Mouse (Mus musculus): Measurements from ENCODE around the gene Ppm1l.
A peak's percentile ranks its signal among the peaks of the same experiment; 100 is the strongest.
"Not testable (repeated sequence)": the region's sequence is repeated elsewhere in the genome, so short reads cannot be mapped to it uniquely, and the experiment has no call there.

Gene Ppm1l

GRCm38 (mm10) chr3:69372731-69373130, 56.1 kb downstream of the Ppm1l start:
- DNase-seq (ENCODE audit: low spot score), result no peak

DNA sequence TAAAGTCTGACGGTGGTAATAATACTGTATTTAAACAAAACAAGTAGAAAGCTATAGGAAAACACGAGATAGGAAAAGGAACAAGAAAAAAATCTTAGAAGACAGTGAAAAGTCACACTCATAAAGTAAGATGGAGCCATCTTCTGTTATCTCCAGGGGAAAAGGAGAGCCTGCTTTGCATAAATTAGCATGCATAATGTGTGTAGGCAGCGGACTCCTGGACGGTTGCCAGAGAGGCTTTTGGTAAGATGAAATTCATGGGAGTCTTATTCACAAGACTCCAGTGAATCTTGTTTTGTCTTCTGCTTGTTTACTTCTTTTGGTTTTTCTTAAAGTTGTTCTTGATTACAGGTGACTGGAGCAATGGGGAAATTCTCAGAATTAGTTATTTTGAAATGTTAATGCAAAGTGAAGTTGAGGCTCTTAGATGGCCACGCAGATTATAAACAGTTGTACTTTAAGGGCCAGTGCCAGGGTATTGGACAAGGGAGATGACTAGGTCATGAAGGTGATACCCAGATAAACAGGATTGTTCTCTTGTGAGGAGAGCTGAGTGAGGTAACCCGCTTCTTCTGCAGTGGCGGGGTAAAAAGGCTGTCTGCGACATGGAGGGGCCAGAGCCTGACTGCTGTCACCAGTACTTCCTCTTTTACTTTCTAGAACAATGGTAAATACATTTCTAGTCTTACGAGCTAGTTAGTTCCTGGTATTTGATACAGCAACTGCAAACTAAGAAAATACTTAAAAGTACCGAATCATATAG, 57.1 kb downstream of the Ppm1l start:
- DNase-seq (ENCODE audit: low spot score), result no peak

- DNase-seq (ENCODE audit: low spot score), result no peak
These were observed 57.9 kb downstream of the Ppm1l start for GRCm38 (mm10) chr3:69374538-69374937.

- DNase-seq (ENCODE audit: low spot score), result no peak
These were observed 58.3 kb downstream of the Ppm1l start for GRCm38 (mm10) chr3:69374983-69375382.

DNA sequence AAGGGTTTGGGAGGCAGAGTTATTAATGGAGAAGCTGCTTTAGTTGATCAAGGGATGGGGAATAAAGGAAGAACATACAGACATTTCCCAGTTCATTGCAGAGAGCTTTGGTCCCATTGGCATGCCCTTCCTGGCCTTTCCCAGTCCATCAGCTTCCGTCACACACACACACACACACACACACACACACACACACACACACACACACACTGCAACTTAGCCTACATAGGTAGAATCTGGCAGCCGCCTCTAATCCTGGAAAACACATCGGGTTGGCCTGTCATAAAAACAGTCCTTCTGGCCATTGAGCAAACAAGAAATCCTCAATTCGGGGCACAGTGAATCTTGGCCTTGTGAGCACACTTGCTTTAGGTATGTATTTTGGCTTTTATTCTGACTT, 64.6 kb downstream of the Ppm1l start:
- no peak for DNase-seq (ENCODE audit: low spot score)

- not testable (repeated sequence) for DNase-seq (ENCODE audit: low spot score)
These were observed 75.2 kb downstream of the Ppm1l start for GRCm38 (mm10) chr3:69391834-69392233.

DNA sequence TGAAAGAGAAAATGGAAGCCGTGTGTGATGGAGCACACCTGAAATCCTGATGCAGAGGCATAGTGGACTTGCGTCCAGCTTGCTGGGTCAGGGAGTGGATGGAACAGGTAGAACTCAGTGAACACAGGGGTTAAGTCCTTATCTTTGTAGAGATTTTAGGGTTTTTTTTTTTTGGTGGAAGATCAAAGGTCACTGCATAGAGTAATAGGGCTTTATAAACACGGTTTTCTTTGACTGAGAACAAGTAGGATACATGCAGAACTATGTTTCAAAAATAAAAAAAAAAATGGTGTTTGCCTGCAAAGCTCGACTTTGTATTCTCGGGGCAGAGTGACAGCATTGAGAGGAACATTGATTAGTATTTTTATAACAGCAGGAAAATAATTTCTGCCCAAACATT, 75.6 kb downstream of the Ppm1l start:
- DNase-seq (ENCODE audit: low spot score), result no peak

- no peak for DNase-seq (ENCODE audit: low spot score)
These were observed 76.4 kb downstream of the Ppm1l start for GRCm38 (mm10) chr3:69393079-69393478.

DNA sequence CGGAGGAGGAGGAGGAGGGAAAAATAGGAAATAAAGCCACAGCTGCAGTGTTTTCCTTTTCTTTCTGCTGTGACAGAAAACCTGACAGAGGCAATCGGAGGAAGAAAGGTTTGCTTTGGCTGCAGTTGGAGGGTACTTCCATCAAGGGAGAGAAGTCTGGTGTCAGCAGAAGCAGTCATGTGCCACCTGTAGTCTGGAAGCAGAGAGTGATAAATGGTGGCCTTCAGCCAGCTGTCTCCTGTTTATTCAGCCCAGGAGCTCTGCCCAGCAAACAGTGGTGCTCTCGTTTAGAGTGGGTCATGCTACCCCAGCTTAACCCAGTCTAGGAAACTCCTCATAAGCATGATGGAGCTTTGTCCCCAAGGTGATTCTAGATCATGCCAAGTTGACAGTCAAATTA, 77.3 kb downstream of the Ppm1l start:
- DNase-seq (ENCODE audit: low spot score), result no peak

DNA sequence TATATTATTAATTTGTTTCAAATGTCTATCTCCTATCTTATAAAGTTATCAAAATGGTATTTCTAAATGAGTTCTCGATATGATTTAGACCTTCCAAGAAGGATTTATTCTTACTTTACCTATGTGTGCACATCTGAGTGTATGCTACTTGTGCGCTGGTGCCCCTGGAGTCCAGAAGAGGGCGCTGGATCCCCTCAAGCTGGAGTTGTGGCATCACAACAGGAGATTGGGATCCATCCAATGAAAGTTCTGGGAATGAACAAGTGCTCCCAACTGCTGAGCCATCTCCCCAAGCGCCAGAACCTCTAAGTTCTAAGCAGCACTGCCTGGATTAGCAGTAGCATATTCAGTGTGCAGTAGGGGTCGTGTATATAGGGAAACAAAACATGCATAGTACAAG, 78.4 kb downstream of the Ppm1l start:
- DNase-seq (ENCODE audit: low spot score), result no peak

DNA sequence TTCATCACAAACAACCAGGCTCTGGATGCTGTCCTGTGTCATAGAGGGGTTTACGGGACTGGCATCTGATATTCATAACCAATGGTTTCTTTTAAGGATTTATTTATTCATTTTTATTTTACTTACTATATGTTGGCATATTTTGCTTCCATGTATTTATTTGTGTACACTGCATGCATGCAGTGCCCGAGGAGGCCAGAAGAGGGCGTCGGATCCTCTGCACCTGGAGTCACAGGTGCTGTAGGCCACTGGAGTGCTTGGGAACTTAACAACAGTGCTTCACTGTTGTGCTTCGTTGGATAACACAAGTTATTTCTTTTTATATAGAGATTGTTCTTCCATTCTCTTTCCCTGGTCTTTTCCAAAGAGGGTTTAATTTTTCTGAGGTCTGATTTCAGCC, 81.1 kb downstream of the Ppm1l start:
- no peak for DNase-seq (ENCODE audit: low spot score)

- DNase-seq (ENCODE audit: low spot score), result no peak
These were observed 82.7 kb downstream of the Ppm1l start for GRCm38 (mm10) chr3:69399336-69399735.

GRCm38 (mm10) chr3:69403196-69403595, 86.5 kb downstream of the Ppm1l start:
- DNase-seq (ENCODE audit: low spot score), result no peak

DNA sequence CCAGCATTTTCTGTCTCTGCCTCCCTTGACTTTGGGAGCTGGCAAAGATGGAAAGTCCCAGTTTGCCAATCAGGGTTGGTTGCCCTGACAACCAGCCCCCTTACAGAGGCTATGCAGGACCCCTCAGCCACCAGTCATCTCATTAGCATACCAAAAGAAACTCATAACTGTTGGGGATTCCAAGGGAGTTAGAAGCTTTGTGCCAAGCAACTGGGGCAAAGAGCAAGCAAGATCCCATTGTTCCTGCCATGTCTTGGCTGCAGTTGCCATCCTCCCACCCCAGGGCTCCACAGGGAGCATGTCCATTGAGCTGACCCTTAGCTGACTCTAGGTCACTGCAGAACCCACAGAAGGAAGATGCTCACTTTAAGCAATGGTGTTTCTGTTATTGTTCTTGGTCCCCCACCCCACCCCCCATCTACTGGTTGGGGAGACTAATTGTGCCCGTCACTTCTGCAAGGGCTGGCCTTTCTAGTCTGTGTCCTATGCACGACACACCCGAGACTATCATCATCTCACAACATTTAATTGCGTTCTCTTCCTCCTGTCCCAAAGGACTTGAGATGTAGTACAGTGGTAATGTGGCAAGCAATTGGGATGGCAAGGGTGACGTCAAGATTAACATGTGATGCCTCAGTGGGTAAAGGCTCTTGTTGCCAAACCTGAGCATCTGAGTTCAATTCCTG, 89.7 kb downstream of the Ppm1l start:
- DNase-seq (ENCODE audit: low spot score), result peak; percentile 49

DNA sequence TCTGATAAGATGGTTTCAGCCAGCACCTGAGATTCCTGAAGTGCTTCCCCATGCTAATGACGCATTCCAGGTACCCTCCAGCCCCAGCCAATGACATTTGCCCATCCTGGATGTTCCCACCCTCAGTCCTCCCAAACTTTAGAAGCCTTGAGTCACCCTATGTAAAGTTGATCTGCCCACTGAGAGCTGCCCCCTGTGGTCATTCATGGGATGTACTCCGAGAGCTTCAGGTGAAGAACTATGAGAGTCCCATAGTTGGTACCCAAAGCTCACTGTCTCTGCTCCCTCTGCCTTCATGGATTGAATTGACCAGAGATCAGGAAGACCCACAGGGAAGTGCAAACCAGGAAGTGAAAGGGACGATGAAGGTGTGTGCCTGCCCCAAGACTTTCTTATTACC, 91.4 kb downstream of the Ppm1l start:
- DNase-seq (ENCODE audit: low spot score), result no peak

- DNase-seq (ENCODE audit: low spot score), result no peak
These were observed 99.5 kb downstream of the Ppm1l start for GRCm38 (mm10) chr3:69416112-69416511.

GRCm38 (mm10) chr3:69422741-69423140, 106.1 kb downstream of the Ppm1l start:
- DNase-seq (ENCODE audit: low spot score), result no peak

- no peak for DNase-seq (ENCODE audit: low spot score)
These were observed 106.7 kb downstream of the Ppm1l start for GRCm38 (mm10) chr3:69423371-69423770.

- DNase-seq (ENCODE audit: low spot score), result not testable (repeated sequence)
These were observed 108.1 kb downstream of the Ppm1l start for GRCm38 (mm10) chr3:69424781-69425180.

DNA sequence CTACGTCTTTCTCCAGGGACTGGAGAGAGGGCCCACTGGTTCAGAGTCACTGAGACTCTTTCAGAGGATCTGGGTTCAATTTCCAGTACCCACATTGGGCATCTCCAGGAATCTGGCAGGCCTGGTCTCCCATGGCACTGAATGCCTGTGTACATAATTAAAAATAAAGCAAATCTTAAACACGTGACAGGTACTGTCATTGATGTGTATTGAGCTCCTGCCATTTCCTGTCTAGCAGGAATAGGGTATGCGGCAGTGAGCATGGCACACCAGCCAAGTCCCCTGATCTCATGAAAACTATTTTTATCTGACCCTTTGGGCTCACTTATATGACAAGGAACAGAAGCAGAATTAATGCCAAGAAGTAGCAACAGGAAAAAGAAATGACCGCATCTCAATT, 110.6 kb downstream of the Ppm1l start:
- no peak for DNase-seq (ENCODE audit: low spot score)

DNA sequence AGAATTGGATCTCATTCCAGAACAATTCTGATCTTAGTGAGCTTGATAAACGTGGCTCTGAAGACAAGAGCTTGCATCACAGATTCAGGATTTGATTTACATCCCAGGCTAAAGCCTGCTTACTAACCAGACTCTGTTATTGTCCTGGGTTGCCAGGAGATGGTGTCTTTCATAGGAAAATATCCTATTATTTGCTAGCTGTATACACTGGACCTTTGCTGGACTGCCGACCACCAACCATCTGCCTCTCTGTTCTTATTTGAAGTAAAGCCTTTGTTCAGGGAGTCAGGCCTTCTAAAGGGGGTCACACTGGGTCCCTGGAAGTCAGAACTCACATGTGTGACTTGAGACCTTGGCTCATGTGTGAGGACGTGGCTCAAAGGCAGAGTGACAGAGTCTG, 111.6 kb downstream of the Ppm1l start:
- no peak for DNase-seq (ENCODE audit: low spot score)

- no peak for DNase-seq (ENCODE audit: low spot score)
These were observed 112.7 kb downstream of the Ppm1l start for GRCm38 (mm10) chr3:69429319-69429718.

GRCm38 (mm10) chr3:69433580-69433979, 116.9 kb downstream of the Ppm1l start:
- no peak for DNase-seq (ENCODE audit: low spot score)

All from retina, embryonic 14.5 days (tissue).